Mouse (Mus musculus) ES-E14 (cell line): ENCODE data around the gene Camkk2. TPM values are rescaled to one million over a fixed set of nuclear protein-coding genes. Genes with fewer than 3 reads are reported as not detected.
A peak's percentile ranks its signal among the peaks of the same experiment; 100 is the strongest.

Experiments
- DNase-seq: peaks from one replicate; pipeline ENCODE4 v3.0.0-alpha.2; 2013; ENCODE audit warnings: low read depth, low spot score
- H3K27ac ChIP-seq: 2 replicates; pipeline ENCODE4 v1.5.1; 2012; ENCODE audit warnings: low read depth, mild to moderate bottlenecking, low read length, moderate library complexity, mixed read lengths; ENCODE audit not compliant: poor library complexity, insufficient read depth, severe bottlenecking
- H3K36me3 ChIP-seq: 2 replicates; pipeline ENCODE4 v1.6.1; 2012; ENCODE audit warnings: mild to moderate bottlenecking, low read length, moderate library complexity, mixed read lengths; ENCODE audit not compliant: control insufficient read depth, poor library complexity, insufficient read depth, severe bottlenecking
- H3K4me1 ChIP-seq, 2 experiments: fragments of 150-350 bp in 1 of 2; sonication (generic) in 1 of 2; 2 replicates each; pipeline ENCODE4 v1.6.1; 2012; ENCODE audit warnings: low read length in 2 of 2, mild to moderate bottlenecking in 1 of 2, mixed read lengths in 1 of 2; ENCODE audit not compliant: control insufficient read depth in 2 of 2, insufficient read depth in 2 of 2, poor library complexity in 1 of 2
- H3K4me3 ChIP-seq, 2 experiments: fragments of 150-350 bp in 1 of 2; sonication (generic) in 1 of 2; 2 replicates each; pipeline ENCODE4 v1.5.1; 2012; ENCODE audit warnings: low read length in 2 of 2, low read depth in 1 of 2, mild to moderate bottlenecking in 1 of 2, mixed read lengths in 1 of 2; ENCODE audit not compliant: insufficient read depth in 1 of 2, poor library complexity in 1 of 2, severe bottlenecking in 1 of 2
- H3K9ac ChIP-seq: 2 replicates; pipeline ENCODE4 v1.6.1; 2012; ENCODE audit warnings: low read depth, mild to moderate bottlenecking, low read length, mixed read lengths; ENCODE audit not compliant: poor library complexity, insufficient read depth, severe bottlenecking
- H3K9me3 ChIP-seq: fragments of 150-350 bp; sonication (generic); 2 replicates; pipeline ENCODE4 v1.6.1; 2012; ENCODE audit warnings: low read depth, mild to moderate bottlenecking, low read length; ENCODE audit not compliant: control insufficient read depth, insufficient read depth
- CHD2 ChIP-seq: IDR thresholded peaks from 2 replicates; pipeline ENCODE4 v1.6.1; 2014; ENCODE audit warnings: mild to moderate bottlenecking, low read depth, low read length, inconsistent platforms
- HCFC1 ChIP-seq: IDR thresholded peaks from 2 replicates; pipeline ENCODE4 v1.6.1; 2012; ENCODE audit warnings: low read length, inconsistent platforms, borderline replicate concordance; ENCODE audit not compliant: insufficient read depth
- MAFK ChIP-seq: IDR thresholded peaks from 2 replicates; pipeline ENCODE4 v1.6.1; 2014; ENCODE audit warnings: mild to moderate bottlenecking, low read depth, low read length, inconsistent platforms; ENCODE audit not compliant: insufficient read depth
- ZC3H11A ChIP-seq: IDR thresholded peaks from 2 replicates; pipeline ENCODE4 v1.6.1; 2012; ENCODE audit warnings: low read depth, mild to moderate bottlenecking, inconsistent platforms, low read length, borderline replicate concordance
- ZNF384 ChIP-seq: IDR thresholded peaks from 2 replicates; pipeline ENCODE4 v1.6.1; 2012; ENCODE audit warnings: low read depth, low read length, inconsistent platforms
- in situ Hi-C, 2 experiments: fragments of 600-800 bp; cut with MboI; formaldehyde crosslinking; loops; one replicate each; pipeline ENCODE4 v1.15.1; 2025; ENCODE audit warnings: low sequenced_read_pairs in 2 of 2, inconsistent platforms in 1 of 2; ENCODE audit not compliant: unreplicated experiment in 2 of 2
- total RNA-seq: library from RNA; depleted of rRNA; stranded (reverse); fragments of 300-350 nt; gene quantifications from 2 replicates; pipeline ENCODE4 v1.2.3, GENCODE M21; 2012

The Camkk2 gene
- total RNA-seq, 1 experiment, result 12.7 TPM

GRCm38 (mm10) chr5:122725453-122725852, 53.8 kb downstream of the Camkk2 start:
- no peak overlapping the region for H3K27ac ChIP-seq
- H3K9ac ChIP-seq, result no peak overlapping the region
- no peaks in the 10 kb centered on the region for H3K9me3 ChIP-seq
- no peaks in the 10 kb centered on the region; the same call in 1 of the 2 replicates for H3K36me3 ChIP-seq
- TF ChIP-seq MAFK, result no peak
- peak; percentile 74 for TF ChIP-seq ZNF384
- no peak for TF ChIP-seq CHD2
- TF ChIP-seq ZC3H11A, result no peak
- no peak for TF ChIP-seq HCFC1
- DNase-seq, result no peak
- H3K4me3 ChIP-seq, result peak overlapping the region in 1 of 2 experiments; percentile 2; a peak in 1 of 4 replicates
- H3K4me1 ChIP-seq, result peaks cover 3 to 4% of the 10 kb centered on the region in 2 experiments; a peak in 2 of 4 replicates
- in situ Hi-C loops, result no loop called here

GRCm38 (mm10) chr5:122719168-122719567, 60.0 kb downstream of the Camkk2 start:
- Histone ChIP-seq H3K36me3 (no peaks in the 10 kb centered on the region), H3K27ac (no peak overlapping the region), H3K9me3 (no peaks in the 10 kb centered on the region), H3K4me3 (no peak overlapping the region), H3K9ac (no peak overlapping the region), H3K4me1 (no peaks in the 10 kb centered on the region)
- no peak for DNase-seq
- TF ChIP-seq CHD2 (no peak), ZC3H11A (no peak), MAFK (no peak), HCFC1 (no peak), ZNF384 (no peak)
- in situ Hi-C loops, result no loop called here

GRCm38 (mm10) chr5:122718400-122718799, 60.8 kb downstream of the Camkk2 start:
- Histone ChIP-seq H3K4me1 (no peaks in the 10 kb centered on the region), H3K9me3 (no peaks in the 10 kb centered on the region), H3K9ac (no peak overlapping the region), H3K4me3 (no peak overlapping the region), H3K36me3 (no peaks in the 10 kb centered on the region), H3K27ac (no peak overlapping the region)
- TF ChIP-seq ZC3H11A (no peak), HCFC1 (no peak), ZNF384 (no peak), MAFK (no peak), CHD2 (no peak)
- no peak for DNase-seq
- in situ Hi-C loops, result no loop called here

GRCm38 (mm10) chr5:122716793-122717192, 62.4 kb downstream of the Camkk2 start:
- in situ Hi-C loops, result no loop called here

GRCm38 (mm10) chr5:122715723-122716122, 63.5 kb downstream of the Camkk2 start:
- no peaks in the 10 kb centered on the region for H3K4me1 ChIP-seq
- DNase-seq, result no peak
- no peak overlapping the region for H3K27ac ChIP-seq
- no peaks in the 10 kb centered on the region for H3K9me3 ChIP-seq
- H3K36me3 ChIP-seq, result no peaks in the 10 kb centered on the region
- no peak for TF ChIP-seq CHD2
- no peak overlapping the region for H3K9ac ChIP-seq
- in situ Hi-C loops, result no loop called here
- H3K4me3 ChIP-seq, result no peak overlapping the region

More at GRCm38 (mm10) chr5:122716793-122717192, 62.4 kb downstream of the Camkk2 start:
- H3K36me3 ChIP-seq, result no peaks in the 10 kb centered on the region
- H3K4me3 ChIP-seq, result no peak overlapping the region
- H3K9me3 ChIP-seq, result no peaks in the 10 kb centered on the region
- TF ChIP-seq ZNF384 (peak; percentile 81), CHD2 (no peak), ZC3H11A (no peak), MAFK (no peak), HCFC1 (no peak)
- H3K27ac ChIP-seq, result no peak overlapping the region
- no peaks in the 10 kb centered on the region for H3K4me1 ChIP-seq
- DNase-seq, result no peak
- no peak overlapping the region for H3K9ac ChIP-seq
